Mouse (Mus musculus) liver, embryonic 14.5 days (tissue): ENCODE measurements at regions not wholly inside any gene's neighbourhood (a gene's known extent, or its start where the extent isn't known, plus 50 kb on each side); places are given as distances from the start of the nearest gene placed in this dataset.

Experiments
- CTCF ChIP-seq: IDR thresholded peaks from 2 replicates; pipeline ENCODE4 v1.5.1; 2016; ENCODE audit warnings: antibody characterized with exemption, low read depth, control low read depth
- EP300 ChIP-seq: IDR thresholded peaks from 2 replicates; pipeline ENCODE4 v1.6.1; 2016; ENCODE audit warnings: antibody characterized with exemption, low read depth

- TF ChIP-seq CTCF (no peak), EP300 (no peak)
Observed at GRCm38 (mm10) chr3:19430159-19430558, 198.3 kb downstream of the 1700064H15Rik start.
